Mouse (Mus musculus) c-Kit-positive CD71-negative TER-119-negative erythroid progenitor cells, embryonic 14.5 days (primary cell): Measurements from ENCODE around the gene Ifnlr1.
A peak's percentile ranks its signal among the peaks of the same experiment; 100 is the strongest.
"Not testable (repeated sequence)": the region's sequence is repeated elsewhere in the genome, so short reads cannot be mapped to it uniquely, and the experiment has no call there.

Source experiments
- DNase-seq: peaks from one replicate; pipeline ENCODE4 v3.0.0-alpha.2; 2013; ENCODE audit warnings: low read depth

Ifnlr1 gene

DNA sequence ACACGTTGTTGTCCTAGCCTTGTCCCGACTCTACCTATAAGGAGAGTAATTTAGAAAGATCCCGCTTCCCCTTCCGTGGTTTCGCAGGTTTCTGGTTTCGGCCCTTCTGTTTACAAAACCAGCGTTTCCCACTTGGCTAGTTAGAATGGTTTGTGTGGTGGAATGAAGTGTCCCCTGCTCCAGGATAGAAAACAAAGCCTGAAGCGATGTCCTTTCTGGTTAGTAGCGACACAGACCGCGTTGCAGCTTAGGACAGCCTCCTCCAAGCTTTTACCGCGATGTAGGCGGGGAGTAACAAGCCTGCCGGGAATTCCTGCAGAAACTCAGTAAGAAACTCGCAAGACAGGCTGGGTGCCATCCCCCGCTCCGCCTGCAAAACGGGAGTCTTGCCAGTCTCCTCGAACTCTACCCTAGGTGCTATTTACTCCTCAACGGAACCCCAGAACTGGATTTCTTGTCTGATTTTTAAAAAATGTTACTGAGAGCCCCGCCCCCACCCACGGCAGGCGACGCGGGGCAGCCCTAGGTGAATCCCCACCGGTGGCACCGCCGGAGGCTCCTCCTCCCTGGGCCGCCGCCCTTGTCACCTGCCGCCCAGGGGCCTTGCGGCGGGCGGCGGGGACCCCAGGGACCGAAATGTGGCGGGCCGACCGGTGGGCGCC lies at the start of gene Ifnlr1:
Ifnlr1 (plus strand) TSS at position 382 of the 662 bp plus-strand sequence.
- DNase-seq = no peak

DNA sequence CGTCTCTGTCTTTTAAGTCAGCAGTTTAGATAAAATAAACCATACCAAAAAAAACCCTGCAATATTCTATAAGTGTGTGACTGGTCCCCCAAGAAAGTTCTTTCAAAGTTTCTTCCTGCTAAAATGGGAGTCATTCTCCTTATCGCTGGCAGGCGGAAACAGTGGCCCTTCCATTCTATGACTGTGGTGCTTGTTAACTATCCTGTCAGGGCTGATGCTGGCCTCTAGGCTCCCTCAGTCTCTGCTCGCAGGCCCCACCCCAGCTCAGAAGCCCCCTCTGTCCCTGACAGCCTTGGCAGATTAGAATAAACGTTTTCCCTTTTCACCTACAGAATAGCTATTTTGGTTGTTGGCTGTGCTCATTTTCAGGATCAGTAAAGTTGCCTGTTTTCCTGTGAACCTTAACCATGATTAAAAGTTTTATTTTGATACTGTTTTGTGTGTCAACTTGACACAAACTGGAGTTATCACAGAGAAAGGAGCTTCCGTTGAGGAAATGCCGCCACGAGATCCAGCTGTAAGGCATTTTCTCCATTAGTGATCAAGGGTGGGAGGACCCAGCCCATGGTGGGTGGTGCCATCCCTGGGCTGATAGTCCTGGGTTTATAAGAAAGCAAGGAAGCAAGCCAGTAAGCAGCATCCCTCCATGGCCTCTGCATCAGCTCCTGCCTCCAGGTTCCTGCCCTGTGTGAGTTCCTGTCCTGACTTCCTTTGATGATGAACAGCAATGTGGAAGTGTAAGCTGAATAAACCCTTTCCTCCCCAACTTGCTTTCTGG lies 44.6 kb upstream of the Ifnlr1 start:
- not testable (repeated sequence) for DNase-seq

DNA sequence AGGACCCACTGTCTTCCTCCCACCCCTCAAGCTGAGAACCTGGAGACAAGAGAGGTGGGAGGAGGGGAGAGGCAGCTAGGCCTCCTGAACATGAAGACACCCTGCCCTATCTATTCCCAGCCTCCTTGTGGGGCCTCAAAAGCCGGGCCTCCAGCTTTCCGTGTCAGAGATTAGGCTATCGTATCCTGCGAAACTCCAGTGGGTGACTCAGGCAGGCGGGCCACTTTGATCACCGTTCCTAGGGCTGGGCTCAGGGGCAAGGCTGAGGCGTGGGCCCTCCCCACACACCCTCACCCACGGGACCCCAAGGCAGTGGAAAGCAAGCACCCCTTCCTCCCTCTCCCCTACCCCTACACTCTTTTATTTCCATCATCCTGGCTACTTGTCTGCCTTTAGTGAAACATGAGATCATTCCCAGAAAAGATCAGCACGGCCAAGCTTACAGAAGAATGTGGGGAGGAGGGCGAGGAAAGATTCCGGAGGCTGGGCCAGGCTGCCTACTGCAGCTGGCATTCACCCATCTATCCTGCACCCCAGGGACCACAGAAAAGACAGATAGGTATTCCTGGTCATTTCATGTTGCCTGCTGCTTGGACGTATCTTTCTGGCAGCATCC lies 41.0 kb upstream of the Ifnlr1 start:
- DNase-seq = no peak

DNA sequence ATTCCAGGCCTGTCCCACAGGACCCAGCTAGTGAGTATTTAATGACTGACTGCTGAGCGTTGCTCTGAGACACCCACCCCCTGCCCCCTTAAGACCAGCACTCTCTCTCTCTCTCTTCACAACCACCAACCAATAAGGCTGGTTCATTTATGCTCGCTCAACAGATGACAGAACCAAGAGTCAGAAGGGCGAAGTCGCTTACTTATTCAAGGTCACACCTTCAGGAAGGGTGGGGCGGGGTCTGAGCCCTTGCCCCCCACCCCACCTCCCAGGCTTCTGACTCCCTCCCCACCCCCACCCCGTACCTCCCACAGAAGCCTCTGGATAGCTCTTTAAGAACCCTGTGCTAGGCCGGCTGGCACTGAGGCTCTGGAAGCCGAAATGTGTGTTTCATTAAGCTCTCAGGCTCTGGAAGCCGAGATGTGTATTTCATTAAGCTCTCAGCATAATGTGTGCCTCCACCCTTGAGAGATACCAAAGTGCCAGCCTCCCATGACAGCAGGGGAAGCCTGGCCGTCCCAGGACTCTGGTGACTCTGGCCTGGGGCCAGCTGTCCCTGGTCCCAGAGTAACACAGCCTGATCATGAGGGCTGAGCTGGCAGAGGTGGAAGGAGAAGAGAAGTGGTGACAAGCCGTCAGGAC lies 33.0 kb upstream of the Ifnlr1 start:
- no peak for DNase-seq

DNA sequence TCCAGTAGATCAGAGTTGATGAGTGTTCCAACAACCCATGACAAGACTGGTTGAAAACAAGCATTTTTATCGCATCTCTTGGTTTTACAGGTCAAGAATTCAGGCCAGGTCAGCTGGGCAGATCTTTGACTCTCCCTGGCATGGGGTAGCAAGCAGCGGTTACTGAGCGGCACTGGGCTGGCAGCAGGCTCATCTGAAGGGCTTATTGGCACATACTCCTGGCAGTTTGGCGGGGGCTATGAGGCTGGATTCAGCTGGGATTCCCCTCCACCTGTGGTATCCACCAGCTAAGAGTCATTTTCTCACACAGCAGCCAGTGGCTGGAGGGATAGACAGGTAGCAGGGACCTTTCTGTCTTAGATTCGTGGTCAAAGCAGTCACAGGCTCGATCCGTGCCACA lies 32.1 kb upstream of the Ifnlr1 start:
- DNase-seq = no peak

DNA sequence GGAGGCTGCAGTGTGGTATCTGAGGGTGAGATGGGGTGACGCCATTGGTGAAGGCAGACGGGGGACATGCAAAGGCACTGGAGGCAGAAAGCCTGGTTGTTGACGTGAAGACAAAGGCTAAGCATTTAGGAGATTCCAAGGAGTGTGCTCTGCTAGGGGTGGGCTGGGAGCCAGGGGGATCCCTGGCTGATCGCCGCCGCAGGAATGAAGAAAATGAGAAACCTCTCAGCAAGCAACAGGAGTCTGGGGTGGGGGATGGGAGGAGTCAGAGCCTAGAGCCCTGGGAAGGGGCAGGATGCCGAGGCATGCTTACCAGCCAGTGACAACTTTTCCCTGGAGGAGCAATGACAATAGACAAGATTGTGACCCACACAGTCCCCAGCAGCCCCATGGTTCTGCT lies 30.6 kb upstream of the Ifnlr1 start:
- DNase-seq = no peak

DNA sequence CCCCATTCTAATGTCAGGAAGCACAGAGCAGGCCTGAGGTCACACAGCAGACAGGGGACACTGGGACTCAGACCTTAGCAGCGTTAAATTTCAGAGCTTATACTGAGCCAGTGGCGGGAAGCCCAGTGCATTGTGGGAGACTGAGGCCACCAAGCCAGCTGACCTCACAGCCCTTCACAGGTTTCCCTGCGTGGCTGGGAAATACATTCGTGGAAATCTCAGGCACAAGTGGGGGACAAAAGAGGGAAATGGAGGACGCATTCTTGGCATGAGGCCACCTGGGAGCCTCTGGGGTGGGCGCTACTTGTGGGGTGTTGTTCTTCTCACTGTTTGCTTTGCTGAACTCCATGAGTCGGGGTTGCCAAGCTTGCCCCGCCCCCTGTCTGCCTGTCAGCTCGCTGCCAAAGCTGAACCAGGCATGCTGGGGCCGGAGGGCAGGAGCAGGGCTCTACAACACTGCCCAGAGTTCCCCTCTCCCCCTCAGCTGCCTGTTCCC lies 29.9 kb upstream of the Ifnlr1 start:
- no peak for DNase-seq

DNA sequence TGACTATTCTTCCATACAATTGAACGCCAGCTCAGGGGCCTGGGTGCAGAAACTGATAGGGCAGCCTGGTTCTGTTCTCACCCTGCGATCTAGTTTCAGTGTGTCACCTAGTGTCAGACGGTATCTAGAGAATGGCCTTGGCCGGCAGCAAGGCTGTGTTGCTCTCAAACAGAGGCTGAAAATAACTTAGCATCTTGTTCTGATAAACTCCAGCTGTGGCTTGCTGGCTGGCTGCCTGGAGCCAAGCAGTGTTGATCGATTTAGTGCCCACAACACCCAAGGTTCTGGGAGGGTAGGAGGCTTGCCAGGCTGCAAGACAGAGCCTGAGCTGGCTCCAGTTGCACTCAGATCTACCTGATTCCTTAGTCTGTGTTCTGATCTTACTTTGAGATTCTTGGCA lies 27.6 kb upstream of the Ifnlr1 start:
- no peak for DNase-seq

DNA sequence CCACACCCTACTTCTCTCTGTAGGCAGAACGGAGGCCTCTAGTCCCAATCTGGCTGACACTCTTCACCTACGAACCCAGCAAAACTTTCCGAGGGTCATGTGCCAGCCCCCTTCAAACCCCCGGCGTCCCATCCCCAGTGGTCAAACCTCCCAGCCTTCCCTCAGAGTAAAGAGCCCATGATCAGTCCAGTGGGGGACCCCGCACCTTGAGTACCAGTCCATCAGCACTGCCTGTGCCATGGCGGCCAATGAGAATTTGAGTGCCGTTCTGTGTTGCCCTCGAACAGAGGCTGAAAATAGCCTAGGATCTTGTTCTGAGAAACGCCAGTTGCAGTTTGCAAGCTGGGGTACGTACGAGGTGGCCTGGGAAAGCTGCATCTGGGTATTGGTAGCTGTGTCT lies 27.2 kb upstream of the Ifnlr1 start:
- no peak for DNase-seq

DNA sequence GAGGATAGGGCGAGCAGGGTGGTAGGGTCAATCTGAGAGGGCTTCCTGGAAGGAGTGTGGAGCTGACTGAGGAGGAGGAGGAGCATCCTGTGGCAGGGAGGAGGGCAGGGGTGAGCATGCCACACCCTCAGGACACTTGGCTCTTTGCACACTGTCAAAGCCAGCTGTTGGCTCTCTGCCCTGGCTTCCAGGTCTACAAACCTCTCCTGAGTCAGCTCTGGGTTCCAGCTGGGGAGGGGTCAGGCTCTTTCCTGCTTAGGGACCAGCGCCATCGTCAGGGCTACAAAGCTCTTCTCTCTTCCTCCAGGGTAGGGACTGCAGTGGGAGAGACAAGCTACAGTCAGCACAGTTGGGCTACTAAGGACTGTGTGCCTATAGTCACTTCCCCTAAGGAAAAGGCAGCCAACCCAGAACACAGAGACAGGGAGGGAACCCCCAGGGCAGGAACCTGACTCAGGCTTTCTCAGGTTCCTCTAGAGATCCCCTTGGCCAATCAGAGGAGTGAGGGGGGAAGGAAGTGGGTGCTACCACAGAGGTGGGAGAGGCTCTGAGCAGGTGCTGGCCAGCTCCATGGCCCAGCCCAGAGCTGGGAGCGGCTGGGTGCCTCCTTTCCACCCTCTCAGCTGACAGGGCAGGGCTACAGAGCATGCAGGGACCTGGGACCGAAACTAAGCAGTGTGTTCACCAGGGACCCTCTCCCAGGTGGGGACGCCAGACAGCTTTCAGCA lies 24.8 kb upstream of the Ifnlr1 start:
- no peak for DNase-seq

DNA sequence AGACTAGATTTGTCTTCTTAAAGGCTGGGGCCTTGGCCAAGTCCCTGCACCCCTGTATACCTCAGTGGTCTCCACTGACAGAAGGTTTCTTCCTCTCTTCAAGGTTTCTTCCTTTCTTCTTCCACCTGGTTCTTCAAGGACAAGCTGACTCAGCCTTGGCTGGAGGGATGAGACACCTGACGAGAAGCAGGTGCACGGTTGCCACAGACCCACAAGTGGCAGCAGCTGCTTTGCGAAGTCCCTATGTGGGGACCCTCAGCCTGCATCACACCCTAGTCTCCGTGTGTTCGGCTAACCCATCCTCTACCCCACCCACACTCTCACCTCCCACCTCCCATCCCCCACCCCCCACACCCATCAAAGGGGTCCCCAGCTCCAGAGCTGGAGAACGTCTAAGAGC lies 24.1 kb upstream of the Ifnlr1 start:
- DNase-seq = no peak

DNA sequence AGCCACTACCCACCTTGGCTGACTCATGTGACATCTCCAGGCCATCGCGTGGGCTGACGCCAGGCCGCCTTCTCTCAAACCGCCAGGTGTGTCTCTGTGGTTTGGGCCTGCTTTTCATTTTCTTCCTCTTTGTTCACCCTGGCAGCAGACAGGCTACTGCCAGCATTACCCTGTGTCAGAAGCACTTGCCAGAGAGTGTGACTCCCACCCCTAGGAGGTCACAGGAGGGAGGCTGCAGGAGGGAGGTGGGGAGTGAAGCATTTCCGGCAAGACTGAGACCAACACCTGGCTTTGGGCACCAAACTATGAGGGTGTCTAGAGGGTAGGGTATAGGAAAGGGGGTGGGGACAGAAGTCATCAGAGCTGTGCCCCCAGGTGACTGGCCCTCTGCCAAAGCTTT lies 21.4 kb upstream of the Ifnlr1 start:
- no peak for DNase-seq

DNA sequence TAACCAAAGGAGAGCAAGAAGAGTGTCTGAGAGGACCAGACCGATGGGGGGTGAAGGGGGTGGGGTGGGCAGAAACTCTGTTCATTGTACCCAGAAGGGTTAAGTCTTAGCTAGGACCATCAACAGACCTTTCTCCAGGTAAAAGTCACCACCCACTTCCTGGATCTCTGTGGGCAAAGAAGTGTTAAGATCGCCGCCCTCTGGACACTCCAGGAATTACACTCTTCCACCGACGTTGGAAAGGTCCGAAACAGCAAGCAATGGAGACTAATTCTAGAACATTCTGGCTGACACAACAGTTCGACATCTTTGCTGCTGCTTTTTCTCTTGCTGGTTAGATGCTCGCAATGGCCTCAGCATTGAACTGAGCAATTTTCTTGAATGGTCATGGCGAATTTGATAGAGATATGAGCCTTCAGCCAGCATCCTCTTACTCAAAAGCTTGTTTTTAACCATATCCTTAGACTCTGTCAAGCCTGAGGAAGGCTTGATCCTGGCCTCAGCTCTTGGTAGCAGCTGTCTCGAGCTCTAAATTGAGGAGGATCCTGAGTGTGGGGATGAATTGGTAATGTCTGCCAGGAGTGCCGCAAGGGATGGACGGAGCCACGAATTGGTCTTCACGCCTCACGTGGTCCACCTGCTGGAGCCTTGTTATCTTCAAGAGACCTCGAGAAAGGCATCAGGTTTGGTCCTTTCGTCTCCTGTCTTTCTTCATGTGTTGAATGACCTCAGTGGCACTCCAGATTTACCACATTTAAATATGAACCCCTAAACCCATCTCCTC lies 19.7 kb upstream of the Ifnlr1 start:
- peak; percentile 64 for DNase-seq

DNA sequence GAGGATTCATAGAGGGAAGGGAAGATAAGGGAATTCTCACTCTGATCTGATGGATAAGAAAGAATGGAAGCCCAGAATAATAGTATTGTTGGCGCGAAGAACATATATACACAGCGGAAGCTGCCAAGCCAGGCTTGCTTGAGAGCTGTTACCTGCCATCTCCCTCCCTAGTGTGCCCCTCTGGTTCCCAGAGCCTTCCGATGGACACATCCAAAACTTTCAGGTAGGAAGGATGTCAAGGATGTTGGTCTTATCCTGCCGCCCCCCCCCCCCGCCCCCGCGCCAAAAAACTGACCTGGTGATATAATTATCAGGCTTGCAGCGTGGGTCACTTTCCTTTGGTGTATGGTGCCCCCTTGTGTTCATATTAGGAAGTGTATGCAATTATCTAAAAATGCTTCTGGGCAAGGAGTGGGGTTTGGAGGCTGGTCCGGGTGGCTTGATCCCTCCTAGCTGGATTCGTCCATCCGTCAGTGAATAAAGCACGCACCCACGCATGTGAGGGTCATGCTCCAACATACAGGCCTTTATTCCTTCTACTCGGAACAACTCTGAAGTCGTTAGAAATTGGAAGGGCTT lies 18.7 kb upstream of the Ifnlr1 start:
- peak; percentile 62 for DNase-seq

DNA sequence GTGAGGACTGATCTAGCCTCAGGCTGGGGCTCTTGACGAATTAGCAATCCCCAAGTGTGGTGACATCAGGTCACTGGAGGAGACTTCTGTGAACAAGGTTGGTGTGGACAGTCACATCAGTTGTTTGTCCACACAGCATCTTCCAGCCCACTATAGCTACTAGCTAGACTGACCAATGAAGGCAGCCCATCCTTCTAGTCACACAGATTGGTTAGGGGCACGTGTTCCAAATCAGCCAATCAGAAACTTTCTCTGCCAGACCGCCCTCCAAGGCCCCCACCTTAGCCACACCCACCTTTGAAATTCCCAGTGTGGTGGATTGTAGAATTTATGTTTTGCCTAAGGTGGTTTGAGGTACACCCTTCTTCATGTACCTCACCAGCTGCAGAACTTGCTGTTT lies 12.6 kb upstream of the Ifnlr1 start:
- no peak for DNase-seq

DNA sequence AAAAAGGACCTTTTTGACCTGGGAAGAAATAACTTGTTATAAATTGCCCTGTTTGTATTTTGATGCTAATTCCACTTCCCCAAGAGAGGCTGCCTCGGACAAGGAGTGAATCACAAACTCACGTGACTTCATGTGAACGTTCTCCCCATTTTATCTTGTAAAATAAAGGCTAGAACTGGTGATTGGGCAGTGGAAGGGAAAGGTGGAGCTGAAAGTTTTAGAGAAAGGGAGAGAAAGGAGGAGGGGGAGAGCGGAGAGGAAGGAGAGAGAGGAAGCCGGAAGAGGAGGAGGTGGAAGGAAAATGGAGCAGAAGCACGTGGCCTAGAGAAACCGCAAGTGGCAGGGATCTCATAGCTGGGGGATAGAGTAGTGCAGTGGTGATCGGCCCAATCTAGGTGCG lies 11.1 kb upstream of the Ifnlr1 start:
- no peak for DNase-seq

DNA sequence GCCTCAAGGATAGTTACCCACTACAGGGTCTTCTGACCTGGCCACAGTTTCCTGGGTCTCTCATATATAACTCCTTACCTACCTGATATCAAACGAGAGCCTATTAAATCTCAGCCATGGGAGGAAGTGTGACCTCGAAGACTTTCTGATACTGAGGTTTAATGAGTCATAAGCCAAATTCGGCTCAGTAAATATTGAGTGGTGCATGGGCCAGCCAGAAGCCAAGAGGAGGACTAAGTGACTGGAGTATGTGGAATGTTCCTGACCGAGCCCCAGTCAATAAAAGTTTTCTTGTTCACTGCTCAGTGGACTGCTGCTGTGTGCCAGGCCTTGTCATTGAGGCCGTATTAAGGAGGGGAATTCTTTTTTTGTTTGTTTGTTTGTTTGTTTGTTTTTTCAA lies 9.6 kb upstream of the Ifnlr1 start:
- DNase-seq = no peak

DNA sequence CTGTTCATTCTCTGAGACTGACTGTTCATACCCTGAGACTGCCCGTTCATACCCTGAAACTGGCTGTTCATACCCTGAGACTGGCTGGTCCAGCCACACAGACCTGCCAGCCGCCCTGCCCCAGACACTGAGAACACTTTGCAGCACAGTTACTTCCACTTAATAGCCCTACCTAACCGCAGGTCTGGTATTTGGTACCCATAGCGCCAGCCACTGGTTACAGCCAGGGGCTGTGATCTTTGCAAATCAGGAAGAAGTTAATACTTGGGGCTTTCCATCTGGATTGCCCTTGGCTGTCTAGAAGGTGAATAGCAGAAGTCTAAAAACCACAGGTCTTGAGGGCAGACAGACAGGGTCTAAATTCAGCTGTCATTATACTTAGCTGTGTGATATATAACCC lies 6.8 kb upstream of the Ifnlr1 start:
- DNase-seq = no peak

DNA sequence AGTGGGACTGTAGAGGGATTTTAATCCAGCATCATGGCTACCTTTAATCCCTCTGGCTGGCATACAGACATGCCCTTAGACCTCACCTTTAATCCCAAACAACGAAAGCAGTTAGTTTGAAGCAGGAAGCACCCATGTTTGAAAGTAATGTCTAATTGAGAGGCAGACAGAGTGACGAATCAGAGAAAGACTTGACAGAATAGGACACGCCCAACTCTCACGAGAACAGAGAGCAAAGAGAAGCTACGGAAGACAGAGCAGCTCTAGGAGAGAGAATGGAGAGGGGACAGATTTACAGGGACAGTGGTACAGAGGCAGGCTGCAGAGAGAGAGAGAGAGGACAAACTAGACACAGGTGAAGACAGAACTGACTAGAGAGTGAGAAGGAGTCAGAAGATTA lies 4.3 kb upstream of the Ifnlr1 start:
- DNase-seq = no peak

DNA sequence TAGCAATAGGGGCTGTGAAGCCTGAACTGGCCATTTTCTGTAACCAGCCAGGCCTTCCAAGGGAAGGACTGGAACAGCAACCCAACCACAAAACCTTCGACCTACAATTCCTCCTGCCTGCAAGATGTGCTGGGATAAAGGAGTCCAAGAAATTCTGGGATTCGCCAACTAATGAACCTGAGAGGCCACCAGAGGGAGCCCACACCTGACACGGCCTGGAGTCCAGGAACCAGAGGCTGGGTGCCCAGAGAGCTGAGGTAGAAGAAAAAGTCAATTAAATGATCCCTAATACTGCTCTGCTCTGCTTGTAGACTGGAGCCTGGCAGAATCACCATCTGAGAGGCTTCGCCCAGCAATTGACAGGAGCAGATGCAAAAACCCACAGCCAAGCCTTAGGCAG lies 2.5 kb upstream of the Ifnlr1 start:
- no peak for DNase-seq

DNA sequence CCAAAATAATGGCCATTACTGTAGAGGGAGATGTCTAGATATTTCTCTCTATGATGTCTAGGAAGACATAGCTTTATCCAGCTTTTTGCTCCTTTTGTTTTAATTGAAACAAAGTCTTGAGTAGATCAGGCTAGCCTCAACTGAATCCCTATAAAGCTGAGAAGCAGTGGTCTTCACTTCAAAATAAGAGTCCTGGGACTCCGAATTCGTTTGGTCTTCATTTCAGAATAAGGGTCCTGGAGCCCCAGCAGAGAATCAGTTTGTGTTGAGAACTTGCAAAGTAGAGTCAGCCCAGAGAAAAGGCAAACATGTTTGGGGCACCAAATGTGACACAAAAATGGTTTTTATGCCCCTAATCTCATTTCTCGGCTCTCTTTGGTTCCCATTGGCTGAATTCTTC lies 1.4 kb upstream of the Ifnlr1 start:
- DNase-seq = no peak
